Mouse (Mus musculus) embryonic facial prominence, embryonic 11.5 days (tissue): Measurements from ENCODE around the gene Ssc4d. TPM values are rescaled to one million over a fixed set of nuclear protein-coding genes. Genes with fewer than 3 reads are reported as not detected.
A peak's percentile ranks its signal among the peaks of the same experiment; 100 is the strongest.

Experiments used
- ATAC-seq: fragments of 200-750 bp; cut with Nextera tagmentation; replicated peaks from 2 replicates; pipeline ENCODE4 v1.8.0; 2017; ENCODE audit warnings: low read depth; ENCODE audit not compliant: insufficient number of reproducible peaks, low FRiP score, low TSS enrichment
- DNase-seq: peaks from one replicate; pipeline ENCODE4 v3.0.0-alpha.2; 2015; ENCODE audit warnings: low spot score
- H3K27ac ChIP-seq: fragments of 300-500 bp; sonication (generic); replicated peaks from 2 replicates; pipeline ENCODE4 v1.5.1; 2014; ENCODE audit warnings: mild to moderate bottlenecking, low read depth, low read length, control low read depth
- H3K27me3 ChIP-seq: fragments of 300-500 bp; sonication (generic); 2 replicates; pipeline ENCODE4 v1.6.1; 2014; ENCODE audit warnings: mild to moderate bottlenecking, low read length, moderate library complexity, mixed read lengths; ENCODE audit not compliant: control insufficient read depth, insufficient read depth
- H3K36me3 ChIP-seq: fragments of 300-500 bp; sonication (generic); replicated peaks from 2 replicates; pipeline ENCODE4 v1.6.1; 2014; ENCODE audit warnings: low read depth, mild to moderate bottlenecking, low read length, moderate library complexity, mixed read lengths; ENCODE audit not compliant: control insufficient read depth, insufficient read depth
- H3K4me1 ChIP-seq: fragments of 300-500 bp; sonication (generic); 2 replicates; pipeline ENCODE4 v1.6.1; 2014; ENCODE audit warnings: low read length, mixed read lengths; ENCODE audit not compliant: control insufficient read depth, insufficient read depth
- H3K4me2 ChIP-seq: fragments of 300-500 bp; sonication (generic); 2 replicates; pipeline ENCODE4 v1.6.1; 2014; ENCODE audit warnings: low read depth, mild to moderate bottlenecking, control low read depth, low read length, moderate library complexity
- H3K4me3 ChIP-seq: fragments of 300-500 bp; sonication (generic); 2 replicates; pipeline ENCODE4 v1.5.1; 2014; ENCODE audit warnings: low read depth, low read length, control low read depth
- H3K9ac ChIP-seq: fragments of 300-500 bp; sonication (generic); replicated peaks from 2 replicates; pipeline ENCODE4 v1.6.1; 2014; ENCODE audit warnings: mild to moderate bottlenecking, control low read depth, low read length
- H3K9me3 ChIP-seq: fragments of 300-500 bp; sonication (generic); replicated peaks from 2 replicates; pipeline ENCODE4 v1.6.1; 2016; ENCODE audit warnings: mild to moderate bottlenecking, low read length, inconsistent platforms, mixed read lengths; ENCODE audit not compliant: control insufficient read depth
- WGBS: fragments of 180-500 bp; shearing (Covaris S2); extraction: QIAGEN DNeasy Blood & Tissue Kit; methylation state at CpG from one replicate; pipeline ENCODE4 v1.1.7; 2014; 5-methylcytosine and 5-hydroxymethylcytosine counted together
- polyA plus RNA-seq: library from polyadenylated mRNA; unstranded; fragments of >200 nt; fragmentation: Nextera tagmentation; extraction: Ambion mirVana; gene quantifications from 2 replicates; pipeline ENCODE4 v1.2.1, GENCODE M21; 2014

The Ssc4d gene
- polyA plus RNA-seq, 1 experiment from 2014 or later = 3.0 TPM

DNA sequence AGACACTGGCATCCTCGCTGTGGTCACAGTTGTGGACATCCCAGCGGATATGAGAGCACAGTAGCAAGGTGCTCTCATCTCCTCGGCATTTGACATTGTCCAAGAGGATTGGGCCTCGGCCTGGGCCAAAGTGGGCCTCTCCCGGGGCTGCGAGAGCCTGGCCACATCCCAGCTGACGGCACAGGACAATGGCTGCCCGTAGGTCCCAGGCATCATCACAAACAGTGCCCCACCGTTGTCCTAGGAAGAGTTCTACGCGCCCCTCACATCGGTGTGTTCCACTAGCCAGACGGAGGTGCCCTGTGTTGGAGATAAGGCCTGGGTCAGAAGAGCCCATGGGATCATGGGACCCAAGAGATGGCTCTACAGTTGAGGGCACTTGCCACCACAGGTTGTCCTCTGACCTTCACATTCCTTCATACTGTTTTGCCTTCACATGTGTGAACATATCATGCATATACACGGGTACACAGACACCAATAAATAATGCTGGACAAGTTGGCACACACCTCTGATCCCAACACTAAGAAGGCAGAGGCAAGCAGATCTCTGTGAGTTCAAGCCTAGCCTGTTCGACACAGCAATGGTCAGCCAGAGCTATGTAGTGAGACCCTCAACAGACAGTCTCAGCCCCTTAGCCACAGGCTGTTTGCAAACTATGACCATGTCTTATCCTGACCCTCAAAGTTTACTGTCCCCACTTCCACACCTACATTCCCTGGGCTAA, 13.3 kb downstream of the Ssc4d start:
- Histone ChIP-seq H3K4me1 (peaks cover 3% of the 10 kb centered on the region; the same call in 1 of the 2 replicates), H3K27me3 (no peaks in the 10 kb centered on the region; the same call in 1 of the 2 replicates), H3K9ac (no peak overlapping the region), H3K4me2 (no peak overlapping the region), H3K9me3 (no peaks in the 10 kb centered on the region), H3K36me3 (no peaks in the 10 kb centered on the region), H3K27ac (no peak overlapping the region), H3K4me3 (no peak overlapping the region)
- WGBS = 94% methylated on average over 15 of the region's 15 CpGs
- ATAC-seq (no peak), DNase-seq (no peak)

DNA sequence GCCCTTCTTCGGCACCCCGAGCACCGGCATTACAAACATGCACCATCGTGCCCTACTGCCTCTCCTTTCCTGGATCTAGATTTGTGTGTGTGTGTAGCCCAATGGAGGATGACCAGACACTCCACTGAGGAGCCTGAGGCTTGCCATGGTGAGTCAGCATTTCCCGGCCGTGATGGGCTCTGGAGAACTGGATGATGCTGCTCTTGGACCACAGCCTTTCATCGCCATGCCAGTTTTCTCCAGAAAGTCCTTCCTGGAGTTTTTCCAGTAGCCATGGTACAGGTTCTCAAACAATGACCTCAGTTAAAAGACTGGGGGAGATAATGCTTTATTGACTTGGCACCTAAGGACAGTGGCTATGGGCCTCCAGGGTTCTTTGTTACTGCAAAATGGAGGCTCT, 14.4 kb downstream of the Ssc4d start:
- Histone ChIP-seq H3K27me3 (no peaks in the 10 kb centered on the region), H3K9me3 (no peaks in the 10 kb centered on the region), H3K36me3 (no peaks in the 10 kb centered on the region), H3K4me2 (no peak overlapping the region), H3K9ac (no peak overlapping the region), H3K4me3 (no peak overlapping the region), H3K4me1 (0 out of 2 replicates have a peak, but pooled peaks cover 3% of the 10 kb centered on the region), H3K27ac (no peak overlapping the region)
- WGBS = 94% methylated on average over 7 of the region's 7 CpGs
- no peak for ATAC-seq
- no peak for DNase-seq

DNA sequence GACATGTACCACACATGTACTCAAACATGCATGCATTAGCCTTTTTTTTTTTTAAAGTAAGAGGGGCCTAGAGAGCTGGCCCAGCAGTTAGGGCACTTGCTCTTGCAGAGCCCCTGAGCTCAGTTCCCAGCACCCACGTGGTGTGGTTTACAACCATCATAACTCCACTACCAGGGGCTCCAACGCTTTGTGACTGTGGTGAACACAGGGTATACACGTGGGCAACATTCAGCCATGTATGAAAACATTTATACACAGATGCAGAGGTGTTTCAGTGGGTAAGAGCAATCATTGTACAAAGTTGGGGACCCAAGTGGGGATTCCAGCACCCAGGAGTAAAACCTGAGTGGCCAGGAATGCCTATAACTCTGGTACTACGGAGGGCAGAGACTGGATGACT, 16.0 kb downstream of the Ssc4d start:
- Histone ChIP-seq H3K4me1 (0 out of 2 replicates have a peak, but pooled peaks cover 3% of the 10 kb centered on the region), H3K4me3 (no peak overlapping the region), H3K9ac (no peak overlapping the region), H3K36me3 (no peaks in the 10 kb centered on the region), H3K27me3 (no peaks in the 10 kb centered on the region), H3K27ac (0 out of 2 replicates have a peak overlapping the region, but pooled peaks have one; percentile 52), H3K9me3 (no peaks in the 10 kb centered on the region), H3K4me2 (no peak overlapping the region)
- DNase-seq (no peak), ATAC-seq (no peak)
- 86% methylated on average over 4 of the region's 4 CpGs for WGBS

DNA sequence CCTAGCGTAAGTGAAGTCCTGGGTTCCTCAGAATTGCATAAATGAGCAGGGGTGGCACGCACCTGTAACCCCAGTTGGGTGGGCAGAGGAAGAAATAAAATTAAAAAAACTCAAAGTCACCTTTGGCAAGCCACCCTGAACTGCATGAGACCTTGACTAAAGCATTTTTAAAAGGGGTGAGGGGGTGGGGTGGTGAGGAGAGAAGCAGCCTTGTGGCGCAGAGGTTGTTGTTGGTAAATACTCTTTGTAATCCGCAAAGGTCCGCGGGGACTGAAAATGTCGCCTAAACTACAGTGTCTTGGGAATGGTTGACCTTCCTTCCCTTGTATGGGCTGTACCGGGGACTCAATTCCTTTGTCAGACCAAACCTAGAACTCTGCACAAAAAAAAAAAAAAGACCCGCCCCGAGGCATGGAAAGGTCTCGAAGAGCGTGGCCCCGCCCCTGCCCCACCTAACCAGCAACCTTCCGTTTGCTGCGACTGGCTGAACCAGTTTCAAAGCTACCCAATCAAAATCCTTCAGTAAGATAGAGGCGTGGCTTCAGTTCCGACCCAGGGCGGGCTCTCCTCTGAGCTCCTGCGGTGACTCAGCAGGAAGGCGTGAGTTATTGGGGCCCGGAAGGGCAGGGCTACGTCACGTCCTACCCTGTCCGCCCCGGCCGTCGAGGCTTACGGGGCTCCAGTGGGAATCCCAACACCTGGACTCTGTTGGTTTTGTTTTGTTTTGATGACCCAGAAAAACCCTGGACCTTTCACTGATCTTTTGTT, 16.9 kb downstream of the Ssc4d start:
- peak; percentile 98 for DNase-seq
- Histone ChIP-seq H3K4me3 (peak overlapping the region; percentile 24; the same call in 1 of the 2 replicates), H3K9me3 (no peaks in the 10 kb centered on the region), H3K36me3 (no peaks in the 10 kb centered on the region), H3K4me1 (no peaks in the 10 kb centered on the region), H3K27me3 (no peaks in the 10 kb centered on the region), H3K27ac (peak overlapping the region; percentile 68), H3K9ac (peak overlapping the region; percentile 46; the same call in 1 of the 2 replicates), H3K4me2 (peak overlapping the region; percentile 34)
- peak; percentile 66 for ATAC-seq
- WGBS = 8% methylated on average over 28 of the region's 28 CpGs

DNA sequence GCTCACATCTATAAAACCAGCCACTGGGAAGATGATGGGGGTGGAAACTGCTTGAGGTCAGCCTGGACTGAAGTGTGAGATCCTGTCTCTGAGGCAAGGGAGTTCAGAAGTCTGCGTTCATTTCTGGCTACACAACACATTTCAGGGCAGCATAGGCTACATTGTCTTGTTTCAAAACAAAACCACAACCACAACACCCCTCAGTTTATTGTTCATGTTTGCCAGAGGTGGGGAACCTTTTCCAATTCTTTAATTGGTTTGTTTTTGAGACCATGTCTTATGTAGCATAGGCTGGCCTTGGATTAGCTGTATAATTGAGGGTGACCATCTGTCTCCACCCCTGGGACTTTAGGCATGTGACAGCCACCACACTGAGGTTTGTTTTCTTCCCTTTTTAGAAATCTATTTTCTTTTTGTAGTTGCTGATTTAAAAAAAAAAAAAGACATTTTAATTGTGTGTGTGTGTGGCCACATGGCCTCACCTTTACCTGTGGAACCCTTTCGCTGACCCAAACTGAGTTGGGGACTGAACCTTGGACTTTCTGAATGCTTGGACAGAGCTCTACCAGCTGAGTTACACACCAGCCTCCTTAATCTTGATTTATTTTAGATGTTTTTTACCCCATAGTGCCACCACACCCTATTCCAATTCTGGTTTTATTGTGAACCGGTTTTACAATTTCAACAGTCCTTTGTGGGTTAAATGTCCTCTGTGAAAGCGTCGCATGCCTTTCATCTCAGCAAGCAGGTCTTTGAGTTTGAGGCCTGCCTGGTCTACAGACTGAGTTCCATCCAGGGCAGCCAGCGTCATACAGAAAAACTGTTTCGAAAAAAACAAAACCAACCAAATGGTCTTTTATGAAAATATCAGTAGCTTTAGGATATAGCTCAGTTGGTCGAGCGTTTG, 17.8 kb downstream of the Ssc4d start:
- Histone ChIP-seq H3K36me3 (no peaks in the 10 kb centered on the region), H3K4me1 (no peaks in the 10 kb centered on the region), H3K4me2 (no peak overlapping the region), H3K27ac (peak overlapping the region; percentile 68), H3K9ac (no peak overlapping the region), H3K4me3 (no peak overlapping the region), H3K27me3 (no peaks in the 10 kb centered on the region), H3K9me3 (no peaks in the 10 kb centered on the region)
- DNase-seq (no peak), ATAC-seq (no peak)
- 86% methylated on average over 9 of the region's 9 CpGs for WGBS

DNA sequence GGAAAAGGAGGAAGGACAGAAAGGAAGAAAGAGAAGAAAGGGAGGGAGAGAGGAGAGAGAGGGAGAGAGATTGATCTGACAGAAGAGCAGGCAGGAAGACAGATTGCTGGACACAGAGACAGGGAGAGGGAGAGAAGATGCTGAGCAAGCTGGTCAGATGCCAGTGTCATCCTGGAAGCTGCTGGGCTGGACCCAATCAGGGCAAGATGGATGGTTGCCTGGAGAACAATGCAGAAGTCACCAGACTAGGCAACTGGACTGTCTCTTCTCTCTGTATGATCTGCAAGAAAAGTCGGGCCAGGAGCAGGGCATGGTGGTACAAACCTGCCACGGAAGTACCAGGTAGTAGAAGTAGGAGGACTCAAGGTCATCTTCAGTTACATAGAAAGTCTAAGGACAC, 21.5 kb downstream of the Ssc4d start:
- H3K9me3 ChIP-seq = no peaks in the 10 kb centered on the region
- WGBS = 91% methylated on average over 2 of the region's 2 CpGs
- H3K36me3 ChIP-seq = no peaks in the 10 kb centered on the region
- no peaks in the 10 kb centered on the region for H3K27me3 ChIP-seq
- ATAC-seq = no peak
- no peak overlapping the region for H3K4me3 ChIP-seq
- no peak for DNase-seq
- H3K27ac ChIP-seq = no peak overlapping the region
- H3K4me2 ChIP-seq = no peak overlapping the region
- no peaks in the 10 kb centered on the region for H3K4me1 ChIP-seq
- H3K9ac ChIP-seq = no peak overlapping the region

DNA sequence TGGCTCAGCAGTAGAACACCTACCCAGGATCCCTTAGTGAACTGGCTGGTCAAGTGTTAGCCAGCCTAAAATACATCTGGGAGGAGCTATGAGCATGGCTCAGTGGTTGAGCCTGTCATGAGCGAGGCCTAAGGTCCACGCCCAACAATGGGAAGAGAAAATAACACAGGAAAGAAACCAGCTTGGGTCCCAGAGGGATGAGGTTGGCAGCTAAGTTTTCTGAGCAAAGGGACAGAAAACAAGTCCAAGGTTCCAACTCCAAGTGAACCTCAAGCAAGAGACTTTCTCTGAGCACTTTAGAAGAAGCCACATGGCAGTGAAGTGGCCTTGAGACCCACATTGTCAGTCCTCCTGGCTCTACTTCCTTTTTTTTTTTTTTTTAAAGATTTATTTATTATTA, 22.7 kb downstream of the Ssc4d start:
- Histone ChIP-seq H3K36me3 (no peaks in the 10 kb centered on the region), H3K27ac (no peak overlapping the region), H3K4me1 (no peaks in the 10 kb centered on the region), H3K4me2 (no peak overlapping the region), H3K9ac (no peak overlapping the region), H3K27me3 (no peaks in the 10 kb centered on the region), H3K4me3 (no peak overlapping the region), H3K9me3 (no peaks in the 10 kb centered on the region)
- ATAC-seq (no peak), DNase-seq (no peak)
- WGBS = 93% methylated on average over 2 of the region's 2 CpGs
